Mouse (Mus musculus) brain, embryonic 14.5 days (tissue): ENCODE data around the gene Psmb10.

Experiments used
- CTCF ChIP-seq: fragments of 200-500 bp; IDR thresholded peaks from 2 replicates; pipeline ENCODE4 v1.5.1; 2012; ENCODE audit warnings: inconsistent platforms, mild to moderate bottlenecking, moderate library complexity, borderline replicate concordance; ENCODE audit not compliant: insufficient read depth, insufficient read length; ENCODE audit errors: extremely low read depth
- POLR2A ChIP-seq: fragments of 200-500 bp; IDR thresholded peaks from 2 replicates; pipeline ENCODE4 v1.6.1; 2012; ENCODE audit warnings: mild to moderate bottlenecking, inconsistent platforms, borderline replicate concordance; ENCODE audit not compliant: poor library complexity, insufficient read depth, insufficient read length, severe bottlenecking; ENCODE audit errors: extremely low read depth

DNA sequence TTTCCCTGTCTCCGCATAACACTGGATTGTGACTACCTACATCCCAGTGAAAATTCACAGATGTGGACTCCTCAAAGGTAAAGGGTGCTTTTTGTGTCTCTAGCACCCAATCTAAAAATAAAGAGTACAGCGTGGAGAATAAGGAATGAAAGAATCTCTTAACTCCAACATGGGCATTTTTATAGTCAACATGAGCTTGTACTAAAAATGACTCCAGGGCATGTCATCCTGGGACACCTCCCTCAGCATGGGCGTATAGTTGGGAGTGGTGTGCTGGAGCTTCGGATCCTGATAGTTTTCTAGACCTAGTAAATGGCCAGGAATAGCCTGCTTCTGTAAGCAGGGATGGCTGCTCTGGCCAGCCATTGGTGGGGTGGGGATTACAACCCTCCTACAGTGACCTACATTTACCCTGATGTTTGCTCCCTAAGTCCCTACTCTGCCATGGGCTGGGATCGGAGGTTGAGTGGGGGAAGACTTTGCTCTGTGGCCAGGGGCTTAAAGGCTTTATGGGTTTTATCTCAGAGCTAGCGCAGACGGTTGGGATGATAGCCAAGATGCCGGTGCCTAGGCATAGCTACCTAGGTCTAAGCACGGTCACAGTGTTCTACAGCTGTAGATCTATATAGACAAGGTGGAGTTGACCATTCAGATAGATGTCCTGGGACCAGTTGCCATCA is 40.3 kb downstream of the Psmb10 start:
- TF ChIP-seq POLR2A (no peak), CTCF (no peak)
